Mouse (Mus musculus) stomach, postnatal 0 days (tissue): ENCODE data around the gene Kcnab2. TPM values are rescaled to one million over a fixed set of nuclear protein-coding genes. Genes with fewer than 3 reads are reported as not detected.
A peak's percentile ranks its signal among the peaks of the same experiment; 100 is the strongest.

ENCODE experiments used
- ATAC-seq: fragments of 200-750 bp; cut with Nextera tagmentation; 2 replicates; pipeline ENCODE4 v1.8.0; 2017; ENCODE audit not compliant: low FRiP score, low TSS enrichment
- DNase-seq: peaks from one replicate; pipeline ENCODE4 v3.0.0-alpha.2; 2016; ENCODE audit warnings: low spot score
- H3K27ac ChIP-seq: fragments of 300-500 bp; sonication (generic); replicated peaks from 2 replicates; pipeline ENCODE4 v1.5.1; 2014; ENCODE audit warnings: mild to moderate bottlenecking, control low read depth
- H3K27me3 ChIP-seq: fragments of 300-500 bp; sonication (generic); 2 replicates; pipeline ENCODE4 v1.6.1; 2014; ENCODE audit warnings: low read length; ENCODE audit not compliant: control insufficient read depth, insufficient read depth
- H3K36me3 ChIP-seq: fragments of 300-500 bp; sonication (generic); 2 replicates; pipeline ENCODE4 v1.6.1; 2014; ENCODE audit warnings: low read length, mixed read lengths; ENCODE audit not compliant: control insufficient read depth, insufficient read depth
- H3K4me1 ChIP-seq: fragments of 300-500 bp; sonication (generic); replicated peaks from 2 replicates; pipeline ENCODE4 v1.6.1; 2014; ENCODE audit warnings: antibody characterized with exemption; ENCODE audit not compliant: control insufficient read depth, insufficient read depth
- H3K4me2 ChIP-seq: fragments of 300-500 bp; sonication (generic); replicated peaks from 2 replicates; pipeline ENCODE4 v1.6.1; 2014; ENCODE audit warnings: low read depth, mild to moderate bottlenecking, control low read depth, moderate library complexity
- H3K4me3 ChIP-seq: fragments of 300-500 bp; sonication (generic); 2 replicates; pipeline ENCODE4 v1.5.1; 2014; ENCODE audit warnings: low read depth, low read length, control low read depth
- H3K9ac ChIP-seq: fragments of 300-500 bp; sonication (generic); 2 replicates; pipeline ENCODE4 v1.6.1; 2014; ENCODE audit warnings: mild to moderate bottlenecking, low read length, control low read depth, mixed read lengths
- H3K9me3 ChIP-seq: fragments of 300-500 bp; sonication (generic); 2 replicates; pipeline ENCODE4 v1.6.1; 2016; ENCODE audit warnings: low read length; ENCODE audit not compliant: control insufficient read depth
- CTCF ChIP-seq: IDR thresholded peaks from 2 replicates; pipeline ENCODE4 v1.5.1; 2016; ENCODE audit warnings: antibody characterized with exemption, low read depth, mild to moderate bottlenecking, moderate library complexity
- EP300 ChIP-seq: optimal IDR thresholded peaks from 2 replicates; pipeline ENCODE3; 2016; ENCODE audit warnings: antibody characterized with exemption
- WGBS: fragments of 180-500 bp; shearing (Covaris S2); extraction: QIAGEN DNeasy Blood & Tissue Kit; methylation state at CpG from one replicate; pipeline ENCODE4 v1.1.7; 2014; 5-methylcytosine and 5-hydroxymethylcytosine counted together
- polyA plus RNA-seq: library from polyadenylated mRNA; unstranded; fragments of >200 nt; fragmentation: Nextera tagmentation; extraction: Ambion mirVana; gene quantifications from 2 replicates; pipeline ENCODE4 v1.2.1, GENCODE M21; 2015

Kcnab2 gene
- polyA plus RNA-seq, 1 experiment from 2014 or later: 1.2 TPM

DNA sequence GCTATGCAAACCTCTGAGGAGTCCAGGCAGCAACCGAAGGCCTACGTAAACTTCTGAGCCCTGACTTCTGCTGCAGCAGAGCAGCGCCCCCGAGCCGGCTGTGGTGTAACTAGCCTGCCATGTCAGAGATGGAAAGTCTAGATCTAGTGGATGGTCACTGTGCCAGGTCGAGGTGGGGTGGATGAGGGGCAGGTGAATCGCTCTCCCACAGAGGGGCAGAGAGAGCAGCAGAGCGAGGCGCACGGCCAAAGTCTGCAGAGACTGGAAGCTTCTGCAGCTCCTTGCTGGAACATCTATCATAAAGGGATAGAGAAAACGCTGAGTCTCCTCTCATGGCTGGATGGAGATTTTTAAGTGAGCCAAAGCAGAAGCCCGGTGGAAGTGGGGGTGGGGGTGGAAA lies 15.2 kb downstream of the Kcnab2 start:
- DNase-seq: no peak
- no peaks in the 10 kb centered on the region for H3K4me1 ChIP-seq
- H3K27me3 ChIP-seq: no peaks in the 10 kb centered on the region
- TF ChIP-seq CTCF (no peak), EP300 (no peak)
- ATAC-seq: no peak
- no peak overlapping the region for H3K4me2 ChIP-seq
- no peaks in the 10 kb centered on the region for H3K9me3 ChIP-seq
- H3K36me3 ChIP-seq: no peaks in the 10 kb centered on the region
- no peak overlapping the region for H3K27ac ChIP-seq
- WGBS: 77% methylated on average over 12 of the region's 12 CpGs
- H3K9ac ChIP-seq: no peak overlapping the region
- no peak overlapping the region for H3K4me3 ChIP-seq

DNA sequence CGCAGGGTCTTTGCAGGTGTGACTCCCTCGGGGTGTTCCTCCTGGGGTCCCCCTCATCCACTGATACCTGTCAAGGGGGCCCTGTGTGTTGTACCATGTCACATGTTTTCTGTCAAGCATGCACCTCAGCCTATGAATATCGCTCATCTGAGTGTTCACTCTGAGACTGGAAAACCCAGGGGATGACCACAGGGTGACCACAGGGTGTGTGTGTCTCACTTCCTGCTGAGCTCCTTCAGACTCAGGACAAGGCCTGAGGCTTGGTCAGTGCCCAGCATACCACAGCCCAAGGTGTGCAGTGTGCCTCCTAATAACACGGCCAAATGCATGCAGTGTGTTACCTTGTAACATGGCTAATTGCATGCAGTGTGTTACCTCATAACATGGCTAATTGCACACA lies 20.0 kb downstream of the Kcnab2 start:
- WGBS: 91% methylated on average over 4 of the region's 4 CpGs
- Histone ChIP-seq H3K4me3 (no peak overlapping the region), H3K9me3 (no peaks in the 10 kb centered on the region), H3K27ac (no peak overlapping the region), H3K4me2 (no peak overlapping the region), H3K4me1 (no peaks in the 10 kb centered on the region), H3K36me3 (no peaks in the 10 kb centered on the region), H3K27me3 (no peaks in the 10 kb centered on the region), H3K9ac (no peak overlapping the region)
- DNase-seq: no peak
- TF ChIP-seq CTCF: no peak
- 0 out of 2 replicates have a peak, but pooled peaks have one; percentile 20 for ATAC-seq

DNA sequence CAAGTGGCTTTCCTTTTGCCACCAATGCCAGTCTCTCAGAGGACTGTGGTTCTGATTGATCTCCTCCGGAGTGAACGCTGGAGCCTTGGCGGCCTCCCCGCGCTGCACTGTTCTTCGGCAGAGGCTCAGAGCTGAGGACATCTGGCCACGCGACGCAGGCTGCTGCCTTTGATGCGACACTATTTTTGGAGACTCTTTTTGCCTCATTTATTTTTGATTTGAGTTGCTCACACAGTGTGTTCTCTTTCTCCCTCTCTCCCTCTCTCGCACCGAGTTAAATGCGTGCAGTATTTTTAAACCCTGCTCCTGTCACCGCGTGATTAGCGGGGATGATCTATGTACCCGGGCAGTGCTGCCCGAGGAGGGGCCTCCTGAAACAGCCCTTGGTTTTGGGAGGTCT lies 21.1 kb downstream of the Kcnab2 start:
- no peak overlapping the region for H3K9ac ChIP-seq
- TF ChIP-seq CTCF (no peak), EP300 (no peak)
- no peak overlapping the region for H3K4me3 ChIP-seq
- H3K9me3 ChIP-seq: no peaks in the 10 kb centered on the region
- H3K4me1 ChIP-seq: no peaks in the 10 kb centered on the region
- no peak overlapping the region for H3K27ac ChIP-seq
- no peak for DNase-seq
- no peak overlapping the region for H3K4me2 ChIP-seq
- no peaks in the 10 kb centered on the region for H3K27me3 ChIP-seq
- 63% methylated on average over 18 of the region's 18 CpGs for WGBS
- no peaks in the 10 kb centered on the region for H3K36me3 ChIP-seq
- ATAC-seq: no peak

DNA sequence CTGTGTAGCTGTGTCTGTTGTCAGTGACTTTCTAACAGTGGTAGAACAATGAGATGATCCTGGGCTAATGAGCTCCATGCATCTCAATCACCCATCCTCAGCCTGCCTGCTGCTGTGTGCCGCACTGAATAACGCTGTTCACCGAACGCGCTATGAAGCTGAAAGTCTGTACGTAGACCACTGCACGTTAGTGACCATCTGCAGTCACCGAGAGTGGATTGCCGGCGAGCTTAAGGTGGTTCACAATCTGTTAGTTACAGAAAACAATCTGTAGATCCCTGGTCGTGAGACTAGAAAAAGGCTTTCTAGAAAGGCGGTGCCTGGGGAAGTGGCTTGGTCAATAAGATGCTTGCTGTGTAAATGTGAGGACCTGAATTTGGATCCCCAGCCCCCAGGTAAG lies 23.5 kb downstream of the Kcnab2 start:
- no peak overlapping the region for H3K9ac ChIP-seq
- no peak overlapping the region for H3K4me2 ChIP-seq
- no peak overlapping the region for H3K4me3 ChIP-seq
- no peaks in the 10 kb centered on the region for H3K27me3 ChIP-seq
- no peak for TF ChIP-seq EP300
- TF ChIP-seq CTCF: no peak
- H3K4me1 ChIP-seq: no peaks in the 10 kb centered on the region
- ATAC-seq: no peak
- DNase-seq: no peak
- H3K27ac ChIP-seq: no peak overlapping the region
- no peaks in the 10 kb centered on the region for H3K9me3 ChIP-seq
- no peaks in the 10 kb centered on the region for H3K36me3 ChIP-seq
- WGBS: 87% methylated on average over 12 of the region's 12 CpGs

DNA sequence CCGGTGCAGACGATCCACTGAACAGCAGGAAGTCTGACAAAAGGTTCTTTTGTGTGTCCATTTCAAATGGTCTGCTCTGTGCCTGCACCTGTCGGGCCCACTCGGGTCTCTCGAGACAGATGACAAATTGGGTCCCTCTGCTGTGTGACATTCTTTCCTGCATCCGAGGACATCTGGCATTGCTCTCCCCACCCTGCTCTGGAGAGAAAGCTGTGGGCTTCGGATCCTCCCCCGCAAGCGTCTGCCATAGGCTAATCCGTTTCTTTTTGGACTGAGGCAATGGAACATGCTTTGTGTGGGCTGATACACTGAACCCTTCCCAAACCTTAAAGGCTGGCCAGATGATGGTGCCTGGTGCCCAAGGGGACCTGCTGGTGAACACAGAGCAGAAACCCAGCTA lies 24.6 kb downstream of the Kcnab2 start:
- WGBS: 50% methylated on average over 10 of the region's 10 CpGs
- Histone ChIP-seq H3K27ac (no peak overlapping the region), H3K4me3 (no peak overlapping the region), H3K36me3 (no peaks in the 10 kb centered on the region), H3K9ac (no peak overlapping the region), H3K4me1 (no peaks in the 10 kb centered on the region), H3K27me3 (no peaks in the 10 kb centered on the region), H3K4me2 (no peak overlapping the region), H3K9me3 (no peaks in the 10 kb centered on the region)
- TF ChIP-seq EP300: no peak
- TF ChIP-seq CTCF: no peak
- ATAC-seq (no peak), DNase-seq (no peak)

DNA sequence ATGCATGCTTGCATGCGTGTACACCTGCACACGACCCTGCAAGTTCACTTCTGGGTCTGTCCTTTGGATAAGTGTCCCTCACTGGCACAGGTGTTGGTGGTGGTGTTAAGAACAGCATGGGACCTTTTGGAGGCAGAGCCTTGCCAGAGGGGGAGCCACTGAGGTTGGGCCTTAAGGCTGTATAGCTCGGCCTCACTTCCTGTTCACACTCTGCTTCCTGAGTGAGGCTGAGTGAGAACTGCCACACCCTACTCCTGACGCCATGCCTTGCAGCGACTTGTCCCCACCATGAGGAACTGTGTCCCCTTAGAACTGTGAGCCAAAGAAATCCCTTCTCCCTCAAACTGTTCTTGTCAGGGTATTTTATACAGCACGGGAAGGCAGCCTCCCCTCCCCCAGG lies 26.3 kb downstream of the Kcnab2 start:
- H3K27ac ChIP-seq: no peak overlapping the region
- no peaks in the 10 kb centered on the region for H3K9me3 ChIP-seq
- ATAC-seq (no peak), DNase-seq (no peak)
- no peak for TF ChIP-seq EP300
- no peak for TF ChIP-seq CTCF
- no peaks in the 10 kb centered on the region for H3K27me3 ChIP-seq
- no peak overlapping the region for H3K4me3 ChIP-seq
- WGBS: 79% methylated on average over 6 of the region's 6 CpGs
- no peaks in the 10 kb centered on the region for H3K4me1 ChIP-seq
- H3K4me2 ChIP-seq: no peak overlapping the region
- no peak overlapping the region for H3K9ac ChIP-seq
- no peaks in the 10 kb centered on the region for H3K36me3 ChIP-seq

DNA sequence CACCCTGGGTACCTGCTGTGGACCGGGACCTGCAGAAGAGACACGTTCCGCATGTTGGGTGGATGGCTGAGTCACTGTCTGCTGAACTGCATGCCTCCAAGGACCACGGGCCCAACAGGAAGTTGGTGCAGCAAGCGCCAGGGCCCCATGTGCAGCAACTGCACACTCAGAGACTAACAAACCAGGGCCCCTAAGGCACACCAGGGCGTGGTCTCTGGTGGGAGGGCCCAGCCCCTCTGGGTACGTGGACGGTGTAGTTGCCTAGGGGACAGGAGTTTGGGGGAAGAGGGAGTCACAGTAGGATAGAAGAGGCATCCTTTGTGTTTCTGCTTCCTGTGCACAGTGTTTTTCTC lies 29.0 kb downstream of the Kcnab2 start:
- H3K4me2 ChIP-seq: no peak overlapping the region
- DNase-seq: no peak
- no peaks in the 10 kb centered on the region for H3K9me3 ChIP-seq
- H3K9ac ChIP-seq: no peak overlapping the region
- no peak for ATAC-seq
- H3K4me3 ChIP-seq: no peak overlapping the region
- TF ChIP-seq EP300 (no peak), CTCF (no peak)
- no peak overlapping the region for H3K27ac ChIP-seq
- no peaks in the 10 kb centered on the region for H3K36me3 ChIP-seq
- WGBS: 48% methylated on average over 8 of the region's 8 CpGs
- H3K4me1 ChIP-seq: no peaks in the 10 kb centered on the region
- H3K27me3 ChIP-seq: no peaks in the 10 kb centered on the region
